Comparison of ENCODE assay signal across 33 mouse cellular contexts in genomic region chr2:124416730-124417129, GRCm38 (mm10).
"Had no signal": no experiment of that assay in that cellular context is flagged by ENCODE, and none has a peak within 500 bp of the region (broad histone marks: within the 10 kb centered on the region; RNA-seq: fewer than 3 reads in every experiment).

No protein-coding gene starts in this region.

- DNase-seq: heart, postnatal 10 days; heart, postnatal 36 days; heart, postnatal 4 days; kidney, adult 11 months; kidney, adult 18-20 months; kidney, adult 2 months; kidney, adult 8-10 months; kidney, adult 9 months; kidney, postnatal 10 days; kidney, postnatal 14 days; kidney, postnatal 25 days; kidney, postnatal 36 days; kidney, postnatal 4 days; layer of hippocampus, adult 9-11 months; layer of hippocampus, postnatal 36 days had no signal

- H3K9me3 ChIP-seq: heart, embryonic 10.5 days; heart, embryonic 12.5 days; heart, embryonic 13.5 days; heart, embryonic 15.5 days; hindbrain, embryonic 10.5 days; hindbrain, embryonic 12.5 days; hindbrain, embryonic 13.5 days; hindbrain, embryonic 15.5 days; intestine, embryonic 15.5 days; kidney, embryonic 15.5 days had no signal

- H3K4me2 ChIP-seq: heart, embryonic 12.5 days; heart, embryonic 13.5 days; heart, embryonic 15.5 days; hindbrain, embryonic 12.5 days; hindbrain, embryonic 13.5 days; hindbrain, embryonic 14.5 days; hindbrain, embryonic 15.5 days; intestine, embryonic 15.5 days; kidney, embryonic 15.5 days had no signal

- H3K4me3 ChIP-seq: heart, embryonic 10.5 days; heart, embryonic 12.5 days; heart, embryonic 13.5 days; heart, embryonic 15.5 days; hindbrain, embryonic 10.5 days; hindbrain, embryonic 12.5 days; hindbrain, embryonic 13.5 days; hindbrain, embryonic 15.5 days; intestine, embryonic 15.5 days; kidney, embryonic 15.5 days; layer of hippocampus, adult 2 months; left cerebral cortex, adult 2 months had no signal

- H3K27ac ChIP-seq: heart, embryonic 10.5 days; heart, embryonic 13.5 days; heart, embryonic 15.5 days; hindbrain, embryonic 10.5 days; hindbrain, embryonic 12.5 days; hindbrain, embryonic 13.5 days; hindbrain, embryonic 14.5 days; hindbrain, embryonic 15.5 days; hindbrain, postnatal 0 days; intestine, embryonic 15.5 days; kidney, embryonic 15.5 days; kidney, postnatal 0 days; layer of hippocampus, adult 2 months; left cerebral cortex, adult 2 months had no signal

- ATAC-seq: hindbrain, embryonic 16.5 days; hindbrain, postnatal 0 days; inflammation-experienced regulatory T-cells, adult 6 months; intestine, embryonic 15.5 days; intestine, postnatal 0 days had no signal

- H3K36me3 ChIP-seq: heart, embryonic 10.5 days; heart, embryonic 12.5 days; heart, embryonic 13.5 days; heart, embryonic 15.5 days; hindbrain, embryonic 10.5 days; hindbrain, embryonic 12.5 days; hindbrain, embryonic 13.5 days; hindbrain, embryonic 15.5 days; intestine, embryonic 15.5 days; kidney, embryonic 15.5 days had no signal

- H3K27me3 ChIP-seq: heart, embryonic 12.5 days; heart, embryonic 13.5 days; heart, embryonic 15.5 days; hindbrain, embryonic 12.5 days; hindbrain, embryonic 13.5 days; hindbrain, embryonic 15.5 days; intestine, embryonic 15.5 days; kidney, embryonic 15.5 days had no signal

- H3K4me1 ChIP-seq: hindbrain, embryonic 10.5 days; hindbrain, embryonic 12.5 days; hindbrain, embryonic 13.5 days; hindbrain, embryonic 15.5 days; intestine, embryonic 15.5 days; kidney, embryonic 15.5 days had no signal

- H3K9ac ChIP-seq: heart, embryonic 12.5 days; heart, embryonic 13.5 days; heart, embryonic 15.5 days; hindbrain, embryonic 12.5 days; hindbrain, embryonic 13.5 days; hindbrain, embryonic 14.5 days; hindbrain, embryonic 15.5 days; intestine, embryonic 15.5 days; kidney, embryonic 15.5 days had no signal
